Mouse (Mus musculus) testis, adult 2 months (tissue): ENCODE measurements around the gene Rhbdl2.

Source experiments
- CTCF ChIP-seq: fragments of 200-500 bp; IDR thresholded peaks from 2 replicates; pipeline ENCODE4 v1.5.1; 2012; ENCODE audit warnings: low read depth, mild to moderate bottlenecking, inconsistent platforms, low read length, moderate library complexity; ENCODE audit not compliant: control insufficient read depth, insufficient read depth, insufficient replicate concordance
- POLR2A ChIP-seq: fragments of 200-500 bp; IDR thresholded peaks from 2 replicates; pipeline ENCODE4 v1.6.1; 2012; ENCODE audit warnings: low read depth, mild to moderate bottlenecking, inconsistent platforms, low read length, moderate library complexity; ENCODE audit not compliant: control insufficient read depth

DNA sequence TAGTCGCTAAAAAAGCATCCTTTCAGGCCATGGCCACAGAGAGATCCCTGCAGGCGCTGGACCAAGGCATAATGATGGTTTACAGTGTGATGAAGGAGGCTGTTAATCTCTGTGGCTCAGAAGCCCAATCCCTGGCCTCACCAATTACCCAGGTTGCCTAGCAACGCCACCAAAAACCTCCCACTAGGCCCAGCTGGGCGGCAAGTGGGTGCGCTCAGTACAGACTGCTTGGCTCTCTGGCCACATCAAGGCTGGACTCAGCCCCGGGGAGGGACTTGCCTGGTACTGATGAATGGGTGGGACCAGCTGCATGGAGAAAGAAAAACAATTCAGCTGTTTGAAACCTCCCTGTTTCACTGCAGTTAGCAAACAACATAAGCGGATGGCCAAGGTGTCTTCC lies 10.2 kb downstream of the Rhbdl2 start:
- TF ChIP-seq CTCF (no peak), POLR2A (no peak)
